ENCODE assay signal across 8 mouse cellular contexts in the genomic region with DNA sequence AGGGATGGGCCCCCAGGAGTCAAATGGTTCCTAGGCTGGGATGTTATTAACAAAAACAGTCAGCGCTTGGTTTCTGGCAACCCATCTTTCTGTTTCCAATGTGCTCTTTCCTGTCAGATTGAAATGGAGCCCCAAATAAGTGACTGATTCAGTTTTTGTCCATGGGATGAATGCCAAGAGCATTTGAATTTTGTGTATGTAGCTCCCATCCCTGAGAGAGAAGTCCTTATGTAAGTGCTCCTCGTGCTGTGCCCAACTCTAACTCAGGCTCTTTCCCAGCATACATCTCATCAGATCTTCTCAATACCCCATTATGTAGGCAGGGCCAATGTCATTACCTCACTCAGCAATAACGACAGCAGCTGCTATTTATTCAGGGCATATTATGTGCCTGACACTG. TPM values are rescaled to one million over a fixed set of nuclear protein-coding genes. Genes with fewer than 3 reads are reported as not detected.
DNase-seq lines count a peak whose midpoint lies in the region; ATAC-seq and TF ChIP-seq lines count a peak whose summit lies in the region.

No protein-coding gene starts in this region.

- TF ChIP-seq POLR2A in myocyte (IDR thresholded peaks at IDR 0.05; ENCODE audit: insufficient read length, low read depth), result no peak

- H3K4me3 ChIP-seq in layer of hippocampus, adult 2 months, result peak overlapping the region; percentile 98
- H3K4me3 ChIP-seq in embryonic facial prominence, embryonic 12.5 days, result peak overlapping the region; percentile 95
- H3K4me3 ChIP-seq in intestine, embryonic 14.5 days (ENCODE audit: low read depth, low read length), result peak overlapping the region; percentile 92
- H3K4me3 ChIP-seq in myocyte, result peak overlapping the region; percentile 87

- H3K4me1 ChIP-seq in embryonic facial prominence, embryonic 12.5 days, result peaks cover 51% of the 10 kb centered on the region
- peaks cover 34% of the 10 kb centered on the region for H3K4me1 ChIP-seq in intestine, embryonic 14.5 days (replicated peaks; ENCODE audit: control insufficient read depth, insufficient read depth, low read length)

- WGBS in embryonic facial prominence, embryonic 12.5 days, result 47% methylated on average over 3 of the region's 3 CpGs
- 62% methylated on average over 3 of the region's 3 CpGs for WGBS in intestine, embryonic 14.5 days

- H3K79me2 ChIP-seq in myocyte (ENCODE audit: control insufficient read depth, insufficient read depth), result peaks cover 65% of the 10 kb centered on the region

- peak overlapping the region; percentile 100 for H3K9ac ChIP-seq in embryonic facial prominence, embryonic 12.5 days
- peak overlapping the region; percentile 100; the same call in 1 of the 2 replicates for H3K9ac ChIP-seq in intestine, embryonic 14.5 days (ENCODE audit: low read length)

- no peaks in the 10 kb centered on the region for H3K9me3 ChIP-seq in embryonic facial prominence, embryonic 12.5 days
- no peaks in the 10 kb centered on the region for H3K9me3 ChIP-seq in intestine, embryonic 14.5 days (ENCODE audit: control insufficient read depth, low read length)

- H3K4me2 ChIP-seq in embryonic facial prominence, embryonic 12.5 days (replicated peaks), result peak overlapping the region; percentile 93
- peak overlapping the region; percentile 68 for H3K4me2 ChIP-seq in intestine, embryonic 14.5 days (ENCODE audit: low read length)
- H3K4me2 ChIP-seq in myocyte (ENCODE audit: low read depth), result peak overlapping the region; percentile 86

- no peak for ATAC-seq in embryonic facial prominence, embryonic 12.5 days (ENCODE audit: insufficient number of reproducible peaks, insufficient read depth, low FRiP score, low TSS enrichment)
- ATAC-seq in intestine, embryonic 14.5 days (replicated peaks; ENCODE audit: low FRiP score, low TSS enrichment, low read depth), result no peak

- H3K36me3 ChIP-seq in embryonic facial prominence, embryonic 12.5 days, result peaks cover 18% of the 10 kb centered on the region; the same call in 1 of the 2 replicates
- peaks cover 28% of the 10 kb centered on the region for H3K36me3 ChIP-seq in intestine, embryonic 14.5 days (ENCODE audit: control insufficient read depth, insufficient read depth, low read length)
- peaks cover 4% of the 10 kb centered on the region for H3K36me3 ChIP-seq in myocyte (ENCODE audit: control insufficient read depth, insufficient read depth)

- peak overlapping the region; percentile 100 for H3K27ac ChIP-seq in layer of hippocampus, adult 2 months
- H3K27ac ChIP-seq in embryonic facial prominence, embryonic 12.5 days, result no peak overlapping the region
- H3K27ac ChIP-seq in intestine, embryonic 14.5 days (ENCODE audit: low read depth), result no peak overlapping the region

- peaks cover under 1% of the 10 kb centered on the region; the same call in 1 of the 2 replicates for H3K27me3 ChIP-seq in embryonic facial prominence, embryonic 12.5 days
- H3K27me3 ChIP-seq in intestine, embryonic 14.5 days (replicated peaks; ENCODE audit: control insufficient read depth, insufficient read depth, low read length), result no peaks in the 10 kb centered on the region
- no peaks in the 10 kb centered on the region for H3K27me3 ChIP-seq in myocyte (ENCODE audit: control insufficient read depth, insufficient read depth, insufficient read length)

- H3ac ChIP-seq in myocyte (ENCODE audit: control insufficient read depth, insufficient read length), result peak overlapping the region; percentile 99

- no peak for TF ChIP-seq CTCF in layer of hippocampus, adult 2 months (conservative IDR thresholded peaks at IDR 0.05)

- DNase-seq in layer of hippocampus, adult 2 months (ENCODE audit: low spot score in 2 of 2), result peak; percentile 55 to 74
- DNase-seq in layer of hippocampus, postnatal 36 days, result no peak
- DNase-seq in intestine, embryonic 14.5 days (ENCODE audit: low spot score), result no peak
- no peak for DNase-seq in adrenal gland, postnatal 14 days
- DNase-seq in adrenal gland, postnatal 4 days (ENCODE audit: low spot score in 2 of 2), result no peak
- no peak for DNase-seq in adrenal gland, adult 2 months

TF ChIP-seq in myocyte, 11 proteins besides CTCF, POLR2A, EP300 and RAD21:
- TF ChIP-seq MYOG (IDR thresholded peaks at IDR 0.05; ENCODE audit: control insufficient read depth in 1 of 3, insufficient read depth in 1 of 3, insufficient read length in 2 of 3, low read depth in 2 of 3) (no peak), MAX (IDR thresholded peaks at IDR 0.05; ENCODE audit: low read depth) (no peak), TCF12 (IDR thresholded peaks at IDR 0.05; ENCODE audit: insufficient read depth, poor library complexity, severe bottlenecking) (no peak)

RNA-seq across cellular contexts. Expression of a gene that starts 1.2 kb away (rescaled TPM):
- total RNA-seq in layer of hippocampus, adult 2 months (2021), result 10 to 100 TPM; 46.7 to 49.5 TPM
- 10 to 100 TPM; 41.8 to 44.7 TPM for total RNA-seq in layer of hippocampus, postnatal 36 days (2021)
- 31.4 and 33.6 TPM in 2 replicates for polyA plus RNA-seq in embryonic facial prominence, embryonic 12.5 days (2016; fragmentation: Nextera tagmentation; extraction: Ambion mirVana)
- 27.5 and 28.3 TPM in 2 replicates for polyA plus RNA-seq in intestine, embryonic 14.5 days (2014; fragmentation: Nextera tagmentation; extraction: Ambion mirVana)
- polyA plus RNA-seq in myocyte (2012; fragmentation: generic; extraction: Trizol), result 26.7 TPM
- total RNA-seq in adrenal gland, postnatal 14 days (2021), result 23.8 and 25.1 TPM in 2 replicates
- 10 to 100 TPM; 26.3 to 29.0 TPM for total RNA-seq in adrenal gland, postnatal 4 days (2021)
- 10 to 100 TPM; 23.9 to 29.5 TPM for total RNA-seq in adrenal gland, adult 2 months (2021)
- polyA plus RNA-seq in adrenal gland, adult 2 months (2012; rRNA removed), result 46.3 and 49.6 TPM in 2 replicates

RNA-seq across cellular contexts. Expression of a gene that starts 2.0 kb away (rescaled TPM):
- total RNA-seq in layer of hippocampus, adult 2 months (2021), result 100 to 1,000 TPM; 286 to 314 TPM
- 100 to 1,000 TPM; 288 to 292 TPM for total RNA-seq in layer of hippocampus, postnatal 36 days (2021)
- 149 and 152 TPM in 2 replicates for polyA plus RNA-seq in embryonic facial prominence, embryonic 12.5 days (2016; fragmentation: Nextera tagmentation; extraction: Ambion mirVana)
- polyA plus RNA-seq in intestine, embryonic 14.5 days (2014; fragmentation: Nextera tagmentation; extraction: Ambion mirVana), result 107 and 111 TPM in 2 replicates
- 51.8 TPM for polyA plus RNA-seq in myocyte (2012; fragmentation: generic; extraction: Trizol)
- 71.1 and 71.7 TPM in 2 replicates for total RNA-seq in adrenal gland, postnatal 14 days (2021)
- total RNA-seq in adrenal gland, postnatal 4 days (2021), result 100 to 1,000 TPM in 1 of 2 experiments, 10 to 100 TPM in 1; 96.9 to 106 TPM
- total RNA-seq in adrenal gland, adult 2 months (2021), result 10 to 100 TPM; 58.9 to 64.1 TPM
- polyA plus RNA-seq in adrenal gland, adult 2 months (2012; rRNA removed), result 121 and 138 TPM in 2 replicates

RNA-seq across cellular contexts. Expression of a gene that starts 25.0 kb away (rescaled TPM):
- total RNA-seq in layer of hippocampus, adult 2 months (2021), result 1 to 10 TPM; 6.5 to 7.3 TPM
- total RNA-seq in layer of hippocampus, postnatal 36 days (2021), result 1 to 10 TPM; 5.8 to 8.2 TPM
- 15.3 and 16.8 TPM in 2 replicates for polyA plus RNA-seq in embryonic facial prominence, embryonic 12.5 days (2016; fragmentation: Nextera tagmentation; extraction: Ambion mirVana)
- 12.0 and 12.8 TPM in 2 replicates for polyA plus RNA-seq in intestine, embryonic 14.5 days (2014; fragmentation: Nextera tagmentation; extraction: Ambion mirVana)
- polyA plus RNA-seq in myocyte (2012; fragmentation: generic; extraction: Trizol), result 4.7 TPM
- 25.0 and 35.4 TPM in 2 replicates for total RNA-seq in adrenal gland, postnatal 14 days (2021)
- 10 to 100 TPM; 22.0 to 22.2 TPM for total RNA-seq in adrenal gland, postnatal 4 days (2021)
- total RNA-seq in adrenal gland, adult 2 months (2021), result 10 to 100 TPM; 16.0 to 18.4 TPM
- polyA plus RNA-seq in adrenal gland, adult 2 months (2012; rRNA removed), result 39.2 and 47.2 TPM in 2 replicates

RNA-seq across cellular contexts. Expression of a gene that starts 36.6 kb away (rescaled TPM):
- 1 to 10 TPM; 3.5 to 4.7 TPM for total RNA-seq in layer of hippocampus, adult 2 months (2021)
- 1 to 10 TPM; 2.1 to 2.7 TPM for total RNA-seq in layer of hippocampus, postnatal 36 days (2021)
- polyA plus RNA-seq in embryonic facial prominence, embryonic 12.5 days (2016; fragmentation: Nextera tagmentation; extraction: Ambion mirVana), result 33.3 and 34.0 TPM in 2 replicates
- 41.5 and 43.9 TPM in 2 replicates for polyA plus RNA-seq in intestine, embryonic 14.5 days (2014; fragmentation: Nextera tagmentation; extraction: Ambion mirVana)
- polyA plus RNA-seq in myocyte (2012; fragmentation: generic; extraction: Trizol), result 113 TPM
- 120 and 160 TPM in 2 replicates for total RNA-seq in adrenal gland, postnatal 14 days (2021)
- total RNA-seq in adrenal gland, postnatal 4 days (2021), result 10 to 100 TPM; 60.8 to 61.0 TPM
- total RNA-seq in adrenal gland, adult 2 months (2021), result 100 to 1,000 TPM; 144 to 291 TPM
- polyA plus RNA-seq in adrenal gland, adult 2 months (2012; rRNA removed), result 220 and 344 TPM in 2 replicates

RNA-seq across cellular contexts. Expression of a gene that starts 57.4 kb away (rescaled TPM):
- 100 to 1,000 TPM; 154 to 156 TPM for total RNA-seq in layer of hippocampus, adult 2 months (2021)
- 100 to 1,000 TPM; 146 to 149 TPM for total RNA-seq in layer of hippocampus, postnatal 36 days (2021)
- polyA plus RNA-seq in embryonic facial prominence, embryonic 12.5 days (2016; fragmentation: Nextera tagmentation; extraction: Ambion mirVana), result 13.4 and 14.6 TPM in 2 replicates
- 5.3 and 5.5 TPM in 2 replicates for polyA plus RNA-seq in intestine, embryonic 14.5 days (2014; fragmentation: Nextera tagmentation; extraction: Ambion mirVana)
- 10.0 TPM for polyA plus RNA-seq in myocyte (2012; fragmentation: generic; extraction: Trizol)
- total RNA-seq in adrenal gland, postnatal 14 days (2021), result 2.6 and 4.1 TPM in 2 replicates
- total RNA-seq in adrenal gland, postnatal 4 days (2021), result 10 to 100 TPM; 12.7 to 13.7 TPM
- total RNA-seq in adrenal gland, adult 2 months (2021), result 1 to 10 TPM; 2.5 to 5.3 TPM
- polyA plus RNA-seq in adrenal gland, adult 2 months (2012; rRNA removed), result 16.2 and 22.1 TPM in 2 replicates

Comparison
In these comparisons a context has a peak if more than half of its experiments do, and no peak if none do; other contexts are left out.
1. DNase-seq: peak in layer of hippocampus, adult 2 months (2 of 2); none in layer of hippocampus, postnatal 36 days (0 of 2), intestine, embryonic 14.5 days (single experiment), adrenal gland, postnatal 14 days (single experiment), adrenal gland, postnatal 4 days (0 of 2) and adrenal gland, adult 2 months (single experiment).
2. Peak in every context shown above with its lines, with median percentiles within 50 percentile points of each other: H3K4me3 ChIP-seq and H3K4me2 ChIP-seq.